Mouse (Mus musculus): ENCODE measurements around the gene 2410131K14Rik.

2410131K14Rik gene

DNA sequence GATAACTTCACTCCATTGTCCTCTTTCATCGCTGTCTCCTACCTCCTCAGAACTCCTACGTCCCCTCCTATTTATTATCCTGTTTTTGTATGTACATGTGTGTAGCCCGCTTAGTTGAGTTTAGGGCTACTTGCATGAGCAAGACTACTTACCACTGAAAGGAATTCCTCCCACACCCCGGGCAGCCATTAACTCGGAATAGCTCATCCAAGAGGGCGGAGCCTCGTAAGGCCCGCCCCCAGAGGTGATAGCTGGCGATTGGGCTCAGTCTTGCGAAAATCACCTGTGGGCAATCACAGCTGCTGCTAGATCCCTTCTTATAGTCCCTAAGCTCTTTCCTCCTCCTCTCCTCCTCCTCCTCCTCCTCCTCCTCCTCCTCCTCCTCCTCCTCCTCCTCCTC, 66.2 kb downstream of the 2410131K14Rik start:
- no peak for DNase-seq (ENCODE audit: low spot score)

DNA sequence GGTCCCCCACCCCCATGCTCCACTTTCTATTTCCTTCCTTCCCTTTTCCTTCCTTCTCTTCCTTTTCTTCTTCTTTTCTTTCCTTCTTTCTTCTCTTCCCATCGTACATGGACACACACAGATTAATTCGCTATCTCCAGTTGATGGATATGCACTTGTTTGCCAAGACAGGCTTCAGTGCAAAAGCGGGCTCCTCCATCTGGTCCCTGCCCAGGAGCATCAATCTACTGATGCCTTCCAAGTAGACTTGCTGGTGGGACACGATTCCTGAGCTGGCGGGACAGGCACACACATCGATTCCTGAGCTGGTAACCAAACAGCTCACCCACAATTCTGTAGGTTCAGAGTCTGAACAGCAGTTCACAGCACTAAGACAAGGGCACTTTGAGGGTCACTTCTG, 68.7 kb downstream of the 2410131K14Rik start:
- no peak for DNase-seq (ENCODE audit: low spot score)
